Mouse (Mus musculus): Measurements from ENCODE around the gene Cep112. TPM values are rescaled to one million over a fixed set of nuclear protein-coding genes. Genes with fewer than 3 reads are reported as not detected.

The Cep112 gene
- polyA plus RNA-seq, 1 experiment, result 0.43 TPM

- H3K4me2 ChIP-seq (ENCODE audit: low read depth), result peak overlapping the region; percentile 66
- no peak for TF ChIP-seq TCF3 (IDR thresholded peaks at IDR 0.05; ENCODE audit: insufficient read length, low read depth)
- TF ChIP-seq MYOD1 (IDR thresholded peaks at IDR 0.05; ENCODE audit: control insufficient read depth in 1 of 3, insufficient read length in 2 of 3, low read depth in 2 of 3), result peak in 2 of 3 experiments; percentile 50 to 79
- TF ChIP-seq CEBPB (IDR thresholded peaks at IDR 0.05; ENCODE audit: insufficient read depth, poor library complexity, severe bottlenecking), result no peak
- peak; percentile 38 to 81 (median 70) for TF ChIP-seq MYOG (IDR thresholded peaks at IDR 0.05; ENCODE audit: control insufficient read depth in 1 of 3, insufficient read depth in 1 of 3, insufficient read length in 2 of 3, low read depth in 2 of 3)
- TF ChIP-seq TCF12 (IDR thresholded peaks at IDR 0.05; ENCODE audit: insufficient read depth, poor library complexity, severe bottlenecking), result peak; percentile 55
- H3ac ChIP-seq (ENCODE audit: control insufficient read depth, insufficient read length), result no peak overlapping the region
- no peaks in the 10 kb centered on the region for H3K79me2 ChIP-seq (ENCODE audit: control insufficient read depth, insufficient read depth)
- H3K4me3 ChIP-seq, result no peak overlapping the region
- no peaks in the 10 kb centered on the region for H3K36me3 ChIP-seq (ENCODE audit: control insufficient read depth, insufficient read depth)
- H3K27me3 ChIP-seq (ENCODE audit: control insufficient read depth, insufficient read depth, insufficient read length), result no peaks in the 10 kb centered on the region
These were observed 327.3 kb downstream of the Cep112 start for GRCm38 (mm10) chr11:108752301-108752700.

GRCm38 (mm10) chr11:108752765-108753164 is 327.8 kb downstream of the Cep112 start:
- H3K36me3 ChIP-seq (ENCODE audit: control insufficient read depth, insufficient read depth), result no peaks in the 10 kb centered on the region
- no peaks in the 10 kb centered on the region for H3K79me2 ChIP-seq (ENCODE audit: control insufficient read depth, insufficient read depth)
- no peak overlapping the region for H3K4me3 ChIP-seq
- H3ac ChIP-seq (ENCODE audit: control insufficient read depth, insufficient read length), result no peak overlapping the region
- no peaks in the 10 kb centered on the region for H3K27me3 ChIP-seq (ENCODE audit: control insufficient read depth, insufficient read depth, insufficient read length)
- peak overlapping the region; percentile 66 for H3K4me2 ChIP-seq (ENCODE audit: low read depth)
- TF ChIP-seq CEBPB (IDR thresholded peaks at IDR 0.05; ENCODE audit: insufficient read depth, poor library complexity, severe bottlenecking) (no peak), USF1 (IDR thresholded peaks at IDR 0.05; ENCODE audit: low read depth) (no peak), REST (IDR thresholded peaks at IDR 0.05; ENCODE audit: insufficient read depth, insufficient read length) (no peak), MYOG (IDR thresholded peaks at IDR 0.05; ENCODE audit: control insufficient read depth in 1 of 3, insufficient read depth in 1 of 3, insufficient read length in 2 of 3, low read depth in 2 of 3) (no peak), SRF (IDR thresholded peaks at IDR 0.05; ENCODE audit: control insufficient read depth, insufficient read length, low read depth) (no peak), MYOD1 (IDR thresholded peaks at IDR 0.05; ENCODE audit: control insufficient read depth in 1 of 3, insufficient read length in 2 of 3, low read depth in 2 of 3) (no peak), TCF12 (IDR thresholded peaks at IDR 0.05; ENCODE audit: insufficient read depth, poor library complexity, severe bottlenecking) (no peak), TCF3 (IDR thresholded peaks at IDR 0.05; ENCODE audit: insufficient read length, low read depth) (no peak), MAX (IDR thresholded peaks at IDR 0.05; ENCODE audit: low read depth) (no peak), POLR2A (IDR thresholded peaks at IDR 0.05; ENCODE audit: insufficient read length, low read depth) (no peak), E2F4 (IDR thresholded peaks at IDR 0.05; ENCODE audit: insufficient read depth) (no peak), POLR2AphosphoS2 (IDR thresholded peaks at IDR 0.05; ENCODE audit: insufficient read length, low read depth) (no peak)

GRCm38 (mm10) chr11:108753361-108754240 is 328.6 kb downstream of the Cep112 start:
- no peak overlapping the region for H3ac ChIP-seq (ENCODE audit: control insufficient read depth, insufficient read length)
- TF ChIP-seq POLR2AphosphoS2 (IDR thresholded peaks at IDR 0.05; ENCODE audit: insufficient read length, low read depth), result no peak
- no peak for TF ChIP-seq MAX (IDR thresholded peaks at IDR 0.05; ENCODE audit: low read depth)
- TF ChIP-seq USF1 (IDR thresholded peaks at IDR 0.05; ENCODE audit: low read depth), result no peak
- no peak for TF ChIP-seq REST (IDR thresholded peaks at IDR 0.05; ENCODE audit: insufficient read depth, insufficient read length)
- TF ChIP-seq POLR2A (IDR thresholded peaks at IDR 0.05; ENCODE audit: insufficient read length, low read depth), result no peak
- no peak for TF ChIP-seq MYOD1 (IDR thresholded peaks at IDR 0.05; ENCODE audit: control insufficient read depth in 1 of 3, insufficient read length in 2 of 3, low read depth in 2 of 3)
- no peak for TF ChIP-seq CEBPB (IDR thresholded peaks at IDR 0.05; ENCODE audit: insufficient read depth, poor library complexity, severe bottlenecking)
- TF ChIP-seq SRF (IDR thresholded peaks at IDR 0.05; ENCODE audit: control insufficient read depth, insufficient read length, low read depth), result no peak
- no peak for TF ChIP-seq E2F4 (IDR thresholded peaks at IDR 0.05; ENCODE audit: insufficient read depth)

GRCm38 (mm10) chr11:108757211-108757610 is 332.2 kb downstream of the Cep112 start:
- Histone ChIP-seq H3K36me3 (ENCODE audit: control insufficient read depth, insufficient read depth) (no peaks in the 10 kb centered on the region), H3K79me2 (ENCODE audit: control insufficient read depth, insufficient read depth) (no peaks in the 10 kb centered on the region), H3K27me3 (ENCODE audit: control insufficient read depth, insufficient read depth, insufficient read length) (no peaks in the 10 kb centered on the region), H3K4me3 (no peak overlapping the region), H3ac (ENCODE audit: control insufficient read depth, insufficient read length) (no peak overlapping the region), H3K4me2 (ENCODE audit: low read depth) (peak overlapping the region; percentile 63)
- no peak for TF ChIP-seq MAX (IDR thresholded peaks at IDR 0.05; ENCODE audit: low read depth)
- TF ChIP-seq TCF3 (IDR thresholded peaks at IDR 0.05; ENCODE audit: insufficient read length, low read depth), result no peak
- no peak for TF ChIP-seq POLR2A (IDR thresholded peaks at IDR 0.05; ENCODE audit: insufficient read length, low read depth)
- TF ChIP-seq REST (IDR thresholded peaks at IDR 0.05; ENCODE audit: insufficient read depth, insufficient read length), result no peak
- no peak for TF ChIP-seq SRF (IDR thresholded peaks at IDR 0.05; ENCODE audit: control insufficient read depth, insufficient read length, low read depth)
- no peak for TF ChIP-seq TCF12 (IDR thresholded peaks at IDR 0.05; ENCODE audit: insufficient read depth, poor library complexity, severe bottlenecking)
- no peak for TF ChIP-seq E2F4 (IDR thresholded peaks at IDR 0.05; ENCODE audit: insufficient read depth)
- TF ChIP-seq CEBPB (IDR thresholded peaks at IDR 0.05; ENCODE audit: insufficient read depth, poor library complexity, severe bottlenecking), result no peak
- TF ChIP-seq USF1 (IDR thresholded peaks at IDR 0.05; ENCODE audit: low read depth), result no peak
- no peak for TF ChIP-seq MYOG (IDR thresholded peaks at IDR 0.05; ENCODE audit: control insufficient read depth in 1 of 3, insufficient read depth in 1 of 3, insufficient read length in 2 of 3, low read depth in 2 of 3)
- no peak for TF ChIP-seq MYOD1 (IDR thresholded peaks at IDR 0.05; ENCODE audit: control insufficient read depth in 1 of 3, insufficient read length in 2 of 3, low read depth in 2 of 3)
- no peak for TF ChIP-seq POLR2AphosphoS2 (IDR thresholded peaks at IDR 0.05; ENCODE audit: insufficient read length, low read depth)

More at GRCm38 (mm10) chr11:108753361-108754240, 328.6 kb downstream of the Cep112 start:
- H3K4me2 ChIP-seq (ENCODE audit: low read depth), result peak overlapping the region; percentile 0
- no peaks in the 10 kb centered on the region for H3K27me3 ChIP-seq (ENCODE audit: control insufficient read depth, insufficient read depth, insufficient read length)
- H3K4me3 ChIP-seq, result no peak overlapping the region
- no peaks in the 10 kb centered on the region for H3K36me3 ChIP-seq (ENCODE audit: control insufficient read depth, insufficient read depth)
- H3K79me2 ChIP-seq (ENCODE audit: control insufficient read depth, insufficient read depth), result no peaks in the 10 kb centered on the region
